Mouse (Mus musculus) liver, adult 2 months (tissue): ENCODE measurements around the gene Gm10256. TPM values are rescaled to one million over a fixed set of nuclear protein-coding genes. Genes with fewer than 3 reads are reported as not detected.
"Not testable (repeated sequence)": the region's sequence is repeated elsewhere in the genome, so short reads cannot be mapped to it uniquely, and the experiment has no call there.

Experiments
- DNase-seq: peaks from one replicate; pipeline ENCODE4 v3.0.0-alpha.2; 2011; ENCODE audit warnings: low read depth, low spot score; ENCODE audit errors: extremely low read depth
- H3K27ac ChIP-seq: fragments of 200-500 bp; replicated peaks from 2 replicates; pipeline ENCODE4 v1.5.1; 2012; ENCODE audit warnings: low read depth, mild to moderate bottlenecking, control low read depth, inconsistent platforms, low read length; ENCODE audit not compliant: insufficient read depth
- H3K27me3 ChIP-seq: fragments of 200-500 bp; 2 replicates; pipeline ENCODE4 v1.6.1; 2012; ENCODE audit warnings: mild to moderate bottlenecking, moderate library complexity, low read length, inconsistent platforms; ENCODE audit not compliant: control insufficient read depth, insufficient read depth
- H3K36me3 ChIP-seq: fragments of 200-500 bp; 2 replicates; pipeline ENCODE4 v1.6.1; 2012; ENCODE audit warnings: low read length, inconsistent platforms; ENCODE audit not compliant: control insufficient read depth, insufficient read depth
- H3K4me1 ChIP-seq: fragments of 200-500 bp; 2 replicates; pipeline ENCODE4 v1.6.1; 2011; ENCODE audit warnings: low read length; ENCODE audit not compliant: control insufficient read depth, insufficient read depth
- H3K4me3 ChIP-seq: fragments of 200-500 bp; 2 replicates; pipeline ENCODE4 v1.5.1; 2011; ENCODE audit warnings: low read depth, mild to moderate bottlenecking, control low read depth, low read length, moderate library complexity; ENCODE audit not compliant: insufficient read depth
- H3K79me2 ChIP-seq: fragments of 200-500 bp; 2 replicates; pipeline ENCODE4 v1.6.1; 2012; ENCODE audit warnings: inconsistent platforms, mild to moderate bottlenecking, low read length, moderate library complexity; ENCODE audit not compliant: control insufficient read depth, insufficient read depth
- H3K9ac ChIP-seq: fragments of 200-500 bp; 2 replicates; pipeline ENCODE4 v1.6.1; 2012; ENCODE audit warnings: low read depth, mild to moderate bottlenecking, control low read depth, inconsistent platforms, low read length
- WGBS: fragments of 180-500 bp; shearing (Covaris S2); methylation state at CpG from one replicate; pipeline ENCODE4 v1.1.7; 2018; 5-methylcytosine and 5-hydroxymethylcytosine counted together
- polyA plus RNA-seq: library from polyadenylated mRNA; depleted of rRNA; stranded (reverse); fragments of >200 nt; gene quantifications from 2 replicates; pipeline ENCODE4 v1.2.3, GENCODE M21; 2012; rRNA removed
- total RNA-seq: library from RNA; depleted of rRNA; stranded (reverse); fragments of >200 nt; gene quantifications from 2 replicates; pipeline ENCODE4 v1.2.3, GENCODE M21; 2014; rRNA removed

Gene Gm10256
- total RNA-seq (not detected in 2 replicates), polyA plus RNA-seq (not detected in 2 replicates)

- H3K27me3 ChIP-seq, H3K9ac ChIP-seq, H3K4me1 ChIP-seq, DNase-seq, H3K27ac ChIP-seq, H3K36me3 ChIP-seq, H3K4me3 ChIP-seq, H3K79me2 ChIP-seq: not testable (repeated sequence)
- no CpG with 5 or more reads among the region's 9 CpGs for WGBS
These were observed at the start of gene Gm10256, which contains the start of gene Rbmy for GRCm38 (mm10) chrY:2830380-2830779. TSS of gene Gm10256 (plus strand) at chrY:2830699. TSS of gene Rbmy (plus strand) at chrY:2830680.

DNA sequence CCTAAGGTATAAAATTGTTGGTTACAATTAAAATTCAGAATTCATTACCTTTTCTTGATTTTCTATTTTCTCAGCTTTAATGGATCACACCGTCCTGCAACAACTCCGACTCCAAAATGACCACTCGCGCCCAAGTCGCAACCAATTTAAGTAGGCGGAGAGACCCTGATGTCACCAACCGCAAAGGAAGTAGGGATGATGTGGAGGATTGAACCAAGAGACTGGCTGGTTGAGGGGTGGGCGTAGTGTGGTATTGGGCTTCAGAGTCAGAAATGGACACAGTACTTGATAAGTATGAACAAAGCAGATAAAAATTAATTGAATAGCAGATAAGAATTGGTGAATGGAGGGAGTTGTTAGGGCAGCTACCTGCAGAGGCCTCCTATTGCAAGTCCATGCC lies 34.4 kb upstream of the Gm10256 start, which contains the start of gene Gm4064:
Gene Gm4064, minus strand, starts transcription at position 101 of the 400 bp plus-strand sequence.
- DNase-seq, H3K79me2 ChIP-seq, H3K4me3 ChIP-seq, H3K27ac ChIP-seq, H3K36me3 ChIP-seq, H3K27me3 ChIP-seq, H3K9ac ChIP-seq, H3K4me1 ChIP-seq: not testable (repeated sequence)
- WGBS: no CpG with 5 or more reads among the region's 8 CpGs

DNA sequence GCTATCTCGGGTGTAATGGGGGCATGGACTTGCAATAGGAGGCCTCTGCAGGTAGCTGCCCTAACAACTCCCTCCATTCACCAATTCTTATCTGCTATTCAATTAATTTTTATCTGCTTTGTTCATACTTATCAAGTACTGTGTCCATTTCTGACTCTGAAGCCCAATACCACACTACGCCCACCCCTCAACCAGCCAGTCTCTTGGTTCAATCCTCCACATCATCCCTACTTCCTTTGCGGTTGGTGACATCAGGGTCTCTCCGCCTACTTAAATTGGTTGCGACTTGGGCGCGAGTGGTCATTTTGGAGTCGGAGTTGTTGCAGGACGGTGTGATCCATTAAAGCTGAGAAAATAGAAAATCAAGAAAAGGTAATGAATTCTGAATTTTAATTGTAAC lies 70.2 kb downstream of the Gm10256 start, which contains the start of gene Gm10352:
Gene Gm10352, plus strand, starts transcription at position 301 of the 400 bp plus-strand sequence.
- H3K36me3 ChIP-seq, H3K4me3 ChIP-seq, H3K9ac ChIP-seq, H3K27me3 ChIP-seq, DNase-seq, H3K79me2 ChIP-seq, H3K27ac ChIP-seq, H3K4me1 ChIP-seq: not testable (repeated sequence)
- no CpG with 5 or more reads among the region's 9 CpGs for WGBS

Other genes with a start within 250 kb of the Gm10256 start
- not detected in 2 replicates for gene H2al2c, start 231.6 kb upstream of the Gm10256 start, total RNA-seq
- gene H2al2c, start 231.6 kb upstream of the Gm10256 start, polyA plus RNA-seq: not detected in 2 replicates
- not detected in 2 replicates for gene Sry, start 167.0 kb upstream of the Gm10256 start, total RNA-seq
- gene Sry, start 167.0 kb upstream of the Gm10256 start, polyA plus RNA-seq: not detected in 2 replicates
- gene H2al2b, start 110.0 kb upstream of the Gm10256 start, total RNA-seq: not detected in 2 replicates
- gene H2al2b, start 110.0 kb upstream of the Gm10256 start, polyA plus RNA-seq: not detected in 2 replicates
- gene Gm4064, start 34.5 kb upstream of the Gm10256 start, total RNA-seq: not detected in 2 replicates
- gene Gm4064, start 34.5 kb upstream of the Gm10256 start, polyA plus RNA-seq: not detected in 2 replicates
- not detected in 2 replicates for gene Rbmy, start within 50 bp of the Gm10256 start, total RNA-seq
- not detected in 2 replicates for gene Rbmy, start within 50 bp of the Gm10256 start, polyA plus RNA-seq
- not detected in 2 replicates for gene Gm10352, start 70.3 kb downstream of the Gm10256 start, total RNA-seq
- gene Gm10352, start 70.3 kb downstream of the Gm10256 start, polyA plus RNA-seq: not detected in 2 replicates
- not detected in 2 replicates for gene Gm29289, start 101.9 kb downstream of the Gm10256 start, total RNA-seq
- not detected in 2 replicates for gene Gm29289, start 101.9 kb downstream of the Gm10256 start, polyA plus RNA-seq